Mouse (Mus musculus) hindbrain, embryonic 11.5 days (tissue): ENCODE data around the gene Thsd7a. TPM values are rescaled to one million over a fixed set of nuclear protein-coding genes. Genes with fewer than 3 reads are reported as not detected.
A peak's percentile ranks its signal among the peaks of the same experiment; 100 is the strongest.

Experiments
- ATAC-seq: fragments of 200-750 bp; cut with Nextera tagmentation; 2 replicates; pipeline ENCODE4 v1.8.0; 2017; ENCODE audit warnings: mild to moderate bottlenecking, moderate TSS enrichment, moderate library complexity; ENCODE audit not compliant: low FRiP score
- DNase-seq: peaks from one replicate; pipeline ENCODE4 v3.0.0-alpha.2; 2015; ENCODE audit warnings: low spot score
- H3K27ac ChIP-seq: fragments of 300-500 bp; sonication (generic); 2 replicates; pipeline ENCODE4 v1.5.1; 2014; ENCODE audit warnings: mild to moderate bottlenecking, low read depth, low read length
- H3K27me3 ChIP-seq: fragments of 300-500 bp; sonication (generic); 2 replicates; pipeline ENCODE4 v1.6.1; 2014; ENCODE audit warnings: mild to moderate bottlenecking, low read length, moderate library complexity, mixed read lengths; ENCODE audit not compliant: control insufficient read depth, insufficient read depth
- H3K36me3 ChIP-seq: fragments of 300-500 bp; sonication (generic); 2 replicates; pipeline ENCODE4 v1.6.1; 2014; ENCODE audit warnings: mild to moderate bottlenecking, low read length, moderate library complexity, mixed read lengths; ENCODE audit not compliant: control insufficient read depth, insufficient read depth
- H3K4me1 ChIP-seq: fragments of 300-500 bp; sonication (generic); replicated peaks from 2 replicates; pipeline ENCODE4 v1.6.1; 2014; ENCODE audit warnings: low read length, mixed read lengths; ENCODE audit not compliant: control insufficient read depth, insufficient read depth
- H3K4me2 ChIP-seq: fragments of 300-500 bp; sonication (generic); replicated peaks from 2 replicates; pipeline ENCODE4 v1.6.1; 2014; ENCODE audit warnings: mild to moderate bottlenecking, low read depth, low read length
- H3K4me3 ChIP-seq: fragments of 300-500 bp; sonication (generic); 2 replicates; pipeline ENCODE4 v1.5.1; 2014; ENCODE audit warnings: low read depth, low read length
- H3K9ac ChIP-seq: fragments of 300-500 bp; sonication (generic); 2 replicates; pipeline ENCODE4 v1.6.1; 2014; ENCODE audit warnings: low read depth, low read length
- H3K9me3 ChIP-seq: fragments of 300-500 bp; sonication (generic); 2 replicates; pipeline ENCODE4 v1.6.1; 2016; ENCODE audit warnings: low read length; ENCODE audit not compliant: control insufficient read depth
- WGBS: fragments of 180-500 bp; shearing (Covaris S2); extraction: QIAGEN DNeasy Blood & Tissue Kit; methylation state at CpG from one replicate; pipeline ENCODE4 v1.1.7; 2014; 5-methylcytosine and 5-hydroxymethylcytosine counted together
- polyA plus RNA-seq: library from polyadenylated mRNA; unstranded; fragments of >200 nt; fragmentation: Nextera tagmentation; extraction: Ambion mirVana; gene quantifications from 2 replicates; pipeline ENCODE4 v1.2.1, GENCODE M21; 2014

The Thsd7a gene
- polyA plus RNA-seq, 1 experiment from 2014 or later: 43.2 TPM

DNA sequence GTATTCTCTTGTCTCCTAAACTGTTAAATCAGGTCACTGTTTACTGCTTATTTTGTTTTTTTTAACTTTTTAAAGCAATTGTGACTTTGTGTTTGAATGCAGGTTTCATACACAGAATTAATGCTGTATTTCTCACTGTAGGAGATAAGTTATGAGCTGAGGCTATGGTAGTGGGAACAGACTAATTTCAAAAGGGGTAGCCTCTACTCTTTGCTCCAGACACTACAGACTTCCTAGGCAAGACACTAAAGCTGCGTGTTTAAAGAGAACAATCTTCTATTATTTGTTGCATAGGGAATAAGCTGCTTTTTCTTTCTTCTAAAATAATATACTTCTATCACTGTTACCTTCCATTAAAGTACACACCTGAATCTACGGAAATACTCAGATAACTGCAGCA lies 368.5 kb downstream of the Thsd7a start:
- no peak for ATAC-seq

DNA sequence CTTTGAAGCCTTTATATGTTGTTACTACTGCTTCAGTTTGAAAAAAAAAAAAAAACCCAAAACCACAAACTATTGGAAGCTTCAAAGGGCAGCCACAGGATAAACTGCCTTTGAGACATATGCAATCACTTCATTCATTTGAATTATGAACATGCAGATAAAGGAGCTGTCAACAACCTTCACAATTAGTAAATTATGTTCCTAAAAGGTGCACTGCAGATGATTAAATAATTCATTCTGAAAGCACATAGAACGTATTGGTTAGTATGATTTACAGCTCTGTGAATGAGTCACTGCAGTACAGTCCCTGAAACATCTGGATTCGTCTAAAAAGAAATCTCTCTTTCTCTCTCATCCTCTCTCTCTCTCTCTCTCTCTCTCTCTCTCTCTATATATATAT lies 390.5 kb downstream of the Thsd7a start:
- ATAC-seq: no peak
- 83% methylated on average over 2 of the region's 2 CpGs for WGBS

More for the DNA sequence above, 368.5 kb downstream of the Thsd7a start:
- no peak overlapping the region for H3K4me2 ChIP-seq
- H3K4me1 ChIP-seq: no peaks in the 10 kb centered on the region
- no peaks in the 10 kb centered on the region for H3K27me3 ChIP-seq
- no peaks in the 10 kb centered on the region for H3K9me3 ChIP-seq
- H3K36me3 ChIP-seq: no peaks in the 10 kb centered on the region
- no peak overlapping the region for H3K4me3 ChIP-seq
- H3K27ac ChIP-seq: no peak overlapping the region
- DNase-seq: no peak
- no peak overlapping the region for H3K9ac ChIP-seq
- WGBS: 95% methylated on average over 2 of the region's 2 CpGs

DNA sequence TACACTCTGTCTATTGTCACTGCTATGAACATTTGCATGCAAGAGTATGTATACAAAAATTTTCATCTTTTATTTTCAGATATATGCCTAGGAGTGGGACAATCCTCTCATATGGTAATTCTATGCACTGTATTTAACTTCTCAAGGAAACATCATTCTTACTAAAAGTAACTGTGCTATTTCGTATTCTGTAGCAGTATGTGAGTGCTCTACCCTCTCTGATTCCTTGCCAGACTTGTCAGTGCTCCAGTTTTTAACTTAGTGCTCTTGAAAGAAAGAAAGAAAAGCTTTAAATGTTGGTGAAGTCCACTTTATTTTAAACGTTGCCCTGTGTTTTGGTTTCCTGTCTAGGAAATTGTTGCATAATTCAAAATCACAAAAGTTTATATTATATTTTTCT lies 395.6 kb downstream of the Thsd7a start:
- Histone ChIP-seq H3K27ac (no peak overlapping the region), H3K27me3 (no peaks in the 10 kb centered on the region), H3K4me3 (no peak overlapping the region), H3K4me2 (no peak overlapping the region), H3K9ac (no peak overlapping the region), H3K4me1 (no peaks in the 10 kb centered on the region), H3K9me3 (no peaks in the 10 kb centered on the region), H3K36me3 (no peaks in the 10 kb centered on the region)
- 85% methylated on average over 2 of the region's 2 CpGs for WGBS
- ATAC-seq (no peak), DNase-seq (no peak)

More for the DNA sequence above, 390.5 kb downstream of the Thsd7a start:
- H3K9ac ChIP-seq: no peak overlapping the region
- no peaks in the 10 kb centered on the region for H3K4me1 ChIP-seq
- H3K27me3 ChIP-seq: no peaks in the 10 kb centered on the region
- no peak for DNase-seq
- H3K4me2 ChIP-seq: no peak overlapping the region
- no peak overlapping the region for H3K4me3 ChIP-seq
- no peaks in the 10 kb centered on the region for H3K36me3 ChIP-seq
- H3K9me3 ChIP-seq: no peaks in the 10 kb centered on the region
- H3K27ac ChIP-seq: no peak overlapping the region

DNA sequence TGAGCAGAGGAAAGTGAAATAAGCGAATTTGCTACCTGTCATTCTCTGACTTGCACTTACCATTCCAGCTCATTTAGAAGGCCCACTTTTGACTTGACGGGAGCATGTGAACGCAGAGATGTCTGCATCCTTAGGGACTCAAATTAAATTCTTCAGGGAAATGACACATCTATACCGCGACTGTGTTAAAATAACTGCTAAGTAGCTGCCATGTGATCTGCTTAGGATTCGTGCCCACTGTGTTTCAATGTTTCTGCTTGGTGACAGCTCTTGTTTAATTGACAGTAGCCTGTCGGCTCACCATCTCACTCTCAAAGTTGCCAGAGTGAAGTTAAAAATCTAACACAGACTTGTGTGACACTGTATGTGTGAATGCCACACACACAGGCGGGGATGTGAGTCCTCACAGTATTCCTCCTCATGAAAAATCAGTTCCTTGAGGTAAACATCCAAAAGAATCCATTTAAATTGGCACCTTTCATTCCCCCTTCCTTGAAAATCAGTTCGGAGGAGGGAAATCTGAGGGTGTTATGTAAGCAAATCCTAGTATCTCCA lies 397.0 kb downstream of the Thsd7a start:
- ATAC-seq (no peak), DNase-seq (no peak)
- no peaks in the 10 kb centered on the region for H3K36me3 ChIP-seq
- WGBS: 74% methylated on average over 9 of the region's 9 CpGs
- no peak overlapping the region for H3K4me2 ChIP-seq
- H3K4me3 ChIP-seq: no peak overlapping the region
- H3K27me3 ChIP-seq: no peaks in the 10 kb centered on the region
- H3K4me1 ChIP-seq: no peaks in the 10 kb centered on the region
- no peaks in the 10 kb centered on the region for H3K9me3 ChIP-seq
- H3K27ac ChIP-seq: no peak overlapping the region
- no peak overlapping the region for H3K9ac ChIP-seq

DNA sequence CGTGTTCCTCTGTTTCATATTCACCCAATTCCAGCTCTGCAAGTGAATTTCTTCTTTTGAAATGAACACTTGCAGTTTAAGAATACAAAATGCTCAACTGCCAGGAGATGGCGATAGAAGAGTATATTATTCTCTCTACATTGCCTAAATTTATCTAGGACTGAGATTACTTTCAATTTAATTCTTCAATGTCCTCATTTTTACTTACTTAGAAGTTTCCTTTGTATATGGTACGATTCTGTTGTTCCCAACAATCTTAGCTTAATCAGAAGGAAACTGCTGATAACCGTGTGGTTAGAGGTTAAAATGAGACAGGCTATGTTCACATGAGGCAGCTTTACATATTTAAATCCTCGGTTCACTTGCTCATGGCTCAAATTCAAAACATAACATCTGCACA lies 398.5 kb downstream of the Thsd7a start:
- H3K4me1 ChIP-seq: no peaks in the 10 kb centered on the region
- DNase-seq: peak; percentile 27
- H3K27me3 ChIP-seq: no peaks in the 10 kb centered on the region
- no peaks in the 10 kb centered on the region for H3K9me3 ChIP-seq
- no peak overlapping the region for H3K9ac ChIP-seq
- H3K4me3 ChIP-seq: no peak overlapping the region
- no peak overlapping the region for H3K4me2 ChIP-seq
- H3K27ac ChIP-seq: no peak overlapping the region
- no peaks in the 10 kb centered on the region for H3K36me3 ChIP-seq
- ATAC-seq: no peak
- 54% methylated on average over 5 of the region's 5 CpGs for WGBS

DNA sequence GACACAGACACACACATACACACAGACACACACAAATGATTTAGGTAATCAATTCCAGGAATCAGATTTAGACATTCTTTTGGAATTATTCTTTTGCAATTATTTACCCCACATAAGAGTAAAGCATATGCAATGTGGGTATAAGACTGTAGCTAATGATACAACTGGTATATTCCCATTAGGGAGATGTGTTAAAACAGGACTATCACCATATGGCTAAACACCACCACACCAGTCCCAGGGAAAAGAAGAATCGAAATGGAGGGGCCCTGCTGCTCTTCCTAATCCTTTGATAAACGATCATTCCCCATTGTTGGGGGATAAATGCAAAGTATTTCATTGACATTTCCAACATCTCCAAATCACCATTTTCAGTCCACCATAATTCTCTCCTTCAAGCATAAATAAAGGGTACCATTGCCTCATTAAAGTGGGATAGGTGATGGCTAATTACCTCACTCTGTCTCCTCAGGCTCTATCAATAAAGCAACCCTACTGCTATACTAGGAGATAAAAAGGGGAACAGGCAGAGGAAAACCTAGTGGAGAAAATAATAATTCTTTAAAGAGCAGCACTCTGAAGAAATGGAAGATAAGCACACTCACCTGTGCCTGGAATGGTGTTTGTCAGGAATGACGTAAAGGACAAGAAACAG lies 400.0 kb downstream of the Thsd7a start:
- Histone ChIP-seq H3K9me3 (no peaks in the 10 kb centered on the region), H3K4me3 (no peak overlapping the region), H3K27ac (no peak overlapping the region), H3K9ac (no peak overlapping the region), H3K27me3 (no peaks in the 10 kb centered on the region), H3K4me2 (no peak overlapping the region), H3K4me1 (no peaks in the 10 kb centered on the region), H3K36me3 (no peaks in the 10 kb centered on the region)
- 78% methylated on average over 3 of the region's 3 CpGs for WGBS
- DNase-seq: no peak
- ATAC-seq: peak; percentile 39; the same call in 1 of the 2 replicates

DNA sequence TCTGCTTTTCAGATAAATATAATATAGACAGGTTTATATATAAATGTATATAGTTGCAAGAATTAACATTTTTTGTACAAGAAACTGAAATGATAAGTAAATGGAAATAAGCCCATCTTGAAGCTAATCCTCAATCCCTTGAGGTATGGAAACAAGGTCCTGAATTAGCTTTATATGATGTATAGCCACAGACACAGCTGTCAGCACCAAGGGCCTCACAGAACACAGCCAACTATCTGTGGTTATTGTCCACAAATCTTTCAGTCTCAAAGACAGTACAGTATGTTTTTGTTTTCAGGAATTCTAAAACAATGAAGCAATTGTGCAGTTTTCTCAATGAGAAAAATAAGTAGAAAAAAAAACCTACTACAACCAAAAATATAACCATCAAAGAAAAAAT lies 400.5 kb downstream of the Thsd7a start:
- H3K9ac ChIP-seq: no peak overlapping the region
- H3K9me3 ChIP-seq: no peaks in the 10 kb centered on the region
- no peak overlapping the region for H3K4me2 ChIP-seq
- no peaks in the 10 kb centered on the region for H3K27me3 ChIP-seq
- H3K36me3 ChIP-seq: no peaks in the 10 kb centered on the region
- H3K27ac ChIP-seq: no peak overlapping the region
- H3K4me1 ChIP-seq: no peaks in the 10 kb centered on the region
- ATAC-seq (no peak), DNase-seq (no peak)
- H3K4me3 ChIP-seq: no peak overlapping the region

DNA sequence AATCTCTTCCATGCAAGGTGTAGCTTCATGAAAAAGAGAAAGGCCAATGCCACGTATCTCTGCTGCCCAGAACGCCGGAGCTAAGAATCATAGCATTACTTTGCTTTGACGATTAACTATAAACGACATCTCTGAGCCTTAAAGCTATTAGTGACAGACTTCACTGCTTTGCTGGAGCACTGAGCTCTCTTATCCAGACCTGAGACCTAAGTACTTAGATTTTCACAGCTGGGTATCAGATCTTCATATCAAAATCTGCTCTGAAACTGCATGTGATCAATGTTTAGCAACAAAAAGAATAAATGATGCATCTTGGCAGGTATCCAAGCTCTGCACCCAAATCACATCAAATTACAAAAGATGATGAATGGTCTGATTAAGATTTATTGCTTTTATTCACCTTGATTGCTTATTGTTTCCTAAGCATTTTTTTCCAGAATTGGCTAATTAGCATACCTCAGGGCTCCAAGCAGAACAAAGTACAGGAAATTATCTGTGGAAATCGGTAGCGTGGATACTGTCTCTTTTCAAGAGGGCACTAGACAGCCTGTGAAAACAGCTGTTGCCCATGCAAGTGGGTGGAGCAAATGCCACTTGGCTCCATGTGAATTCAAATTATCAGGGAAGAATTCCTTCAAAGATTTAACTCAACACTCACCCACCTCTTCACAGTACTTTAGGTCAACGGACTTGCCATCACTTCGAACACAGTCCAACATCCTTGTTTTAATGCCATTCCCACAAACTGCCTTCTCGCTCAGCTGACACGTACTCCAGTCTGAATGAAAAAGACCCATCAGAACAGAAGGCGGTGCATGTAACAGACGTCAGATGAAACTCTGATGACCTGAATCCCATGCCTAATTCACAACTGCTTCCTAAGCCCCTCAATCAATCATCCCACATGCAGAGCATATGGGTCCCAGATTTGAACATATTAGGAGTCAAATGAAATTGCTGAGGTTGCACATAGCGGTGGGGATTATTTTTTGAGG lies 412.3 kb downstream of the Thsd7a start:
- Histone ChIP-seq H3K27me3 (no peaks in the 10 kb centered on the region), H3K4me3 (no peak overlapping the region), H3K4me2 (no peak overlapping the region), H3K9ac (no peak overlapping the region), H3K4me1 (no peaks in the 10 kb centered on the region), H3K9me3 (no peaks in the 10 kb centered on the region), H3K36me3 (no peaks in the 10 kb centered on the region), H3K27ac (no peak overlapping the region)
- DNase-seq (peak; percentile 25), ATAC-seq (peak; percentile 80)
- 70% methylated on average over 14 of the region's 14 CpGs for WGBS
